Mouse (Mus musculus) heart, postnatal 14 days (tissue): Measurements from ENCODE around the gene Chmp4b. TPM values are rescaled to one million over a fixed set of nuclear protein-coding genes. Genes with fewer than 3 reads are reported as not detected.

Experiments
- DNase-seq, 2 experiments: peaks; one replicate each; pipeline ENCODE4 v3.0.0; 2021 to 2022
- intact Hi-C: fragments of 180-260 bp; cut with DNase I; formaldehyde crosslinking; loops from one replicate; pipeline ENCODE4 v1.15.1; 2025
- long read RNA-seq, 2 experiments: library from polyadenylated mRNA; stranded (forward); transcript quantifications; one replicate each; pipeline ENCODE4 v2.0.0; 2021
- total RNA-seq, 2 experiments: library from RNA; stranded (reverse); gene quantifications; 2 replicates each; pipeline ENCODE4 v1.2.3; 2021

The Chmp4b gene
- 100 to 1,000 TPM; 105 to 112 TPM for total RNA-seq
- long read RNA-seq, experiment 1, partial matches to known transcripts: 0 of 2 reads
- long read RNA-seq, experiment 1, other reads (novel, unspliced or antisense): 2 of 2 reads
- long read RNA-seq, experiment 2: 0 reads

GRCm38 (mm10) chr2:154651363-154651762 is at the start of gene Chmp4b:
Chmp4b (plus strand) TSS chr2:154651705.
- intact Hi-C loops: no loop called here
- no peak for DNase-seq

DNA sequence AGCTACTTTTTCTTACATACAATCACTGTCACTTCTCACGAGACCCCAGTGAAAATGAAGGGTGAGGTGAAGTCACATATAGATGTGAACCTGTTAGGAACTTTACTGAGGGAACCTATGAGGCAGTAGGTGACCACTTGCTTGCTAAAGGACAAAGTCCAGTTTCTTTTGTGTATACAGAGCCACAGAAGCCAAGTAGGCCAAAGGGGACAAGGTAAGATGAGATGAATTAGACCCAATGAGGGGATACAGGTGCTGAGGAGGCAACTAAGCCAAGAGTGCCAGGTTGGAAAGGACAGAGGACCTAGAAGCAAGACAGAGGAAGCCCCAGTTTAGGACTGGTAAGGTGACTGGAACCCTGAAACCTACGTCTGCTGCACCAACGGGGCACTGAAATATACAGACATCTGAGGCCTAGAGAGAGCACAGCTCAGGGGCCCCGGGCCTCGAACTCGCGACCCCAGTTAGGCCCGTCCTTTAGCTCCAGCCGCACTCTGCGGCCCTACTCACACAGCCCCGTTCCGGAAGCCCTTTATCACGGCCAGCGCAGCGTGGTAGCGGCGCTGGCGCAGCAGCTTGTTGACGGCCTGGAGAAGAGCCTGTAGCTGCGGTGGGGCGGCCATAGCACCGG is 48.4 kb upstream of the Chmp4b start:
- DNase-seq: no peak
- intact Hi-C loops: no loop called here

DNA sequence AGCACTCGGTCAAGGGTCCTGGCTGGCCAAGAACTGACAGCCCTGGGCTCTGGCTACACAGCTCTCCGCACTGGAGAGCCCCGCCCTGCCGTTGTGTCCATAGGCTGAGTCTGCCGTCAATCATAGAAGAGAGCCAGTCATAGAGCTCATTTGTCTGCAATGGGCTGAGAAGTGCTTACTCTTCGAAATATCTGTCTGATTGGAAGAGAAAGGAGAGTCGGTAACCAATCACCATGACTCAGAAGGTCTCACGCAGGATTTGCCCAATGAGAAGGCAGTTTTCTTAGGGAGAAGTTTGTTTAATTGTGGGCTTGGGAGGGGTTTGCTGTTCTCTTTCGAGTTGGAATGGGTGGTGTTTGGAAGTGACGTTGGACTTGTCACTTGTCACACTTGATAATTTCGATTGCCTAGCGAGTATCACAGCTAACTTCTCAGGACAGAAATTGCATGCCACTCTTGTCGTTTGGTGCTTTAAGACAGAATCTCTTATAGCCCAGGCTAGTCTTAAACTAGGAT is 47.8 kb upstream of the Chmp4b start, which contains the start of gene Pxmp4:
Pxmp4 (minus strand) TSS at position 71 of the 516 bp plus-strand sequence.
- intact Hi-C loops: no loop called here
- peak; percentile 98 to 99 for DNase-seq

- no peak for DNase-seq
- intact Hi-C loops: no loop called here
These were observed 47.3 kb upstream of the Chmp4b start for GRCm38 (mm10) chr2:154604156-154604555.

GRCm38 (mm10) chr2:154606965-154607364 is 44.5 kb upstream of the Chmp4b start:
- DNase-seq: no peak
- intact Hi-C loops: loop anchor here (5.0 kb wide), 1 partner anchor 50 kb away; the partner anchor contains the start of gene Necab3

- intact Hi-C loops: loop anchor here (1.0 to 5.0 kb wide), 2 partner anchors 13 to 52 kb away; partner anchors contain the start of gene Necab3
- no peak for DNase-seq
These were observed 42.3 kb upstream of the Chmp4b start for GRCm38 (mm10) chr2:154609050-154609767.

DNA sequence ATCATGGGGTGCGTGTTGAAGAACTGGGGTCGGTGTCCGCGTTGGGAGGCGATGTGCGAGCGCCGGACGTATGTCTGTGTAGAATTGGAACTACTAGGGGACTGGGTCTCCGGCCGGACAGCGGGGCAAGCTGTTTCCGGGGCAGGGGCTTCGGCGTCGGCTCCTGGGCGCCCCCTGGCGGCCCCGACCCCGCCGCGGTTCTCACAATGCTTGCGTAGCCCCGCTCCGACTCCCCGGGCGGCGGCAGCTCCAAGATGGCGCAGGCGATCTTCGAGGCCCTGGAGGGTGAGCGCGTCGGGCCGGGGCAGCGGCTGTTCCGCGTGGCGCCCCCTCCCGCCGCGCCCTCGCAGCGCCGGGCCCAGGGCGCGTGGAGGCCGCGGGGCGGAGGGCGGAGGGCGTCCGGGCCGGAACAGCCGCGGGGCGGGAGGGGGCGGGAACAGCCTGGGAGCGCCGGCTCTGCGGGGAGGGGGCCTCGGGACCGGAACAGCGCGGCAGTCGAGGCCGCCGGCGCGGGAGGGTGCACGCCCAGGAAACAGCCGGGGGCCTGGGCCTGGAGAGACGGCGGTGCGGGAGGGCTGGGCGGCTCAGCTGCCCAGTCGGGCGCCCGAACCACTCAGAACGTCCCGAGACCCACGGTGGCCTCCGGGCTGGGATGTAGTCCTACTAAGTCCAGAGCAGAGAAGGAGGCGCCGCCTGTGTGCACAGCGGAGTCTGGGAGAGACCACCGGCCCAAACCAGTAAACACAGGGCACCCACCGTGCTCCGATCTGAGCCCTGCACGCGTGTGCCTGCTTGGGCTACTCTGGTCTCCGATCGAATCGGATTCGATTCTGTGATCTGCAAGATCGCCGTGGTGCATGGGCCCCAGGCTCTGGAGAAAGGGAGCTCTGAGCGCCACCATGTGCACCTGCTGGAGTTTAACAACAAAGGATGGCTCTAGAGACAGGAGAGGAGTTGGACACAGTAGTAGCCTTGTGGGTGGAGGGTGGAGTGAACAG is 38.1 kb upstream of the Chmp4b start, which contains the start of the genes Zfp341 and 4930519P11Rik:
Zfp341 (plus strand) TSS at position 180 of the 998 bp plus-strand sequence.
4930519P11Rik (minus strand) TSS at position 320 of the 998 bp plus-strand sequence.
- intact Hi-C loops: loop anchor here (2.0 to 5.0 kb wide), 2 partner anchors 45 to 196 kb away; partner anchors contain the start of gene E2f1
- peak; percentile 93 to 94 for DNase-seq

DNA sequence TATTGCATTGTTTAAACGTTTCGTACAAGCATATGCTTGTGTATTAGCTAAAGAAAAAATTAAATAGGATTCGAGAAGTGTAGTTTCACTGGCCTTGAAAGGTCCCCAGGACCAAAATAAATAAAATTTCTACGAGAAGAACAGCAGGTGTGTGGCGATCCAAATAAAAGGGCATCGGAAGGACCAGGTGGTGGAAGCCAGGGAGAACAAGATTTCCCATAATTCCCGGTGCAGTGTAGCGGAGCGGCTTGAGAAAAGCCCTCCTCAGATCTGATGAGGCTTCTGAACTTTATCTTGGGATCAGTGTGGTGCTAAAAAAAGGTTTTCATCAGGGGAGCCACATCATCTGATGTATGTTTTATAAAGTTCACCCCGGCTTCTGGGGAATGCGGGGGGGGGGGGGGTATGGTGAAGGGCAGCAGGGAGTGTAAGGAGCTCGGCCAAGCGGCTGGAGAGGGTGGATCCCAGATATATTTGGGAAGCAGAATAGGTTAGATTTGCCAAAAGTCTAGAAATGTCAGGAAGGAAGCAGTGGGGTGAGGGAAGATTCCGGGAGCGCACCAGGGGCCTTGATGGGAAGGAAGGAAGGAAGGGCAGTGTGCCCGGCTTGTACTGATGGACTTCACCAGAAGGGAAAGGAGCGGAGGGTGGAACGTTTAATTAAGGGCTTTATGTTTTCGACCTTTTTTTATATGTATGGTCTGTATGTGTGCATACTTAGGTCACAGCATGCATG is 36.5 kb upstream of the Chmp4b start:
- intact Hi-C loops: loop anchor here (5.0 kb wide), 1 partner anchor 198 kb away; no protein-coding TSS in a partner anchor
- DNase-seq: no peak

GRCm38 (mm10) chr2:154615674-154616073 is 35.8 kb upstream of the Chmp4b start:
- intact Hi-C loops: no loop called here
- no peak for DNase-seq

- intact Hi-C loops: no loop called here
- no peak for DNase-seq
These were observed 34.4 kb upstream of the Chmp4b start for GRCm38 (mm10) chr2:154617061-154617460.

DNA sequence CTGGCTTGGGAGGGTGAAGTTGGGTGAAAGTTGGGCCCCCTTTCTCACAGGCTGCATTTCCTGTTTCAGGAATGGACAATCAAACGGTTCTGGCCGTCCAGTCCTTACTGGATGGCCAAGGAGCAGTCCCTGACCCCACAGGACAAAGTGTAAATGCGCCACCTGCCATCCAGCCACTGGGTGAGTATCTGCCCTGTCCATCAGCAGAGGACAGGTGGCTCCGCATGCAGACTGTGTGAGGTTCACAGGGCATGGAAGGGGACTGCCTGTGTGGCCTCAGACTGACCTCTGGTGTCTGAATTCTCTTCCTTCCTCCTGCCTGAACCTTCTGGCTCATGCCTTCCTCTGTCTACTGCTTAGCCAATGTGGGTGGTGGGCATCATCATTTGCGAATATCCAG is 29.8 kb upstream of the Chmp4b start:
- no peak for DNase-seq
- intact Hi-C loops: no loop called here

- no peak for DNase-seq
- intact Hi-C loops: no loop called here
These were observed 27.4 kb upstream of the Chmp4b start for GRCm38 (mm10) chr2:154624137-154624536.

GRCm38 (mm10) chr2:154630531-154630930 is 21.0 kb upstream of the Chmp4b start:
- no peak for DNase-seq
- intact Hi-C loops: no loop called here

DNA sequence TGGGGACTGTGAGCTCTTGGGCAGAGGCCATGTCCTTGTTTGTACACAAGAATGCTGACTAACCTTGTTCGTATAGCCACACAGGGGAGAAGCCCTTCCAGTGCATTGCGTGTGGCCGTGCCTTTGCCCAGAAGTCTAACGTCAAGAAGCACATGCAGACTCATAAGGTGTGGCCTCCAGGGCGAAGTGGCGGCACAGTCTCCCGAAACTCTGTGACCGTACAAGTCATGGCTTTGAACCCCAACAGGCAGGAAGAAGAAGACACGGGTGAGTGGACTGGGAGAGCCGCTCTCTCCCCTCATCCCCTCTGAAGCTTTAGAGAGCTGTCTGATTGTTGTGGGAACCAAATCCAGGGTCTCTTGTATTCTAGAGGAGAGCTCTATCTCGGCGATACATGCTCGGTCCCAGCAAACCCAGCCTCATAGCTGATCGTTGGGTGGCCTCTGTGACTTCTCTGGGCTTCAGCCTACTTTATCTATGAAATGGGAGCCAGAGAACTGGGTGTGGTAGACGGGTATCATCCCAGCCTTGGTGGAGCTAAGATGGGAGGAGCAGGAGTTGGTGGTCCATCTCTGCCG is 19.2 kb upstream of the Chmp4b start:
- intact Hi-C loops: no loop called here
- DNase-seq: no peak

GRCm38 (mm10) chr2:154633039-154633742 is 18.3 kb upstream of the Chmp4b start:
- DNase-seq: no peak
- intact Hi-C loops: no loop called here

GRCm38 (mm10) chr2:154633876-154634644 is 17.4 kb upstream of the Chmp4b start:
- intact Hi-C loops: no loop called here

GRCm38 (mm10) chr2:154635826-154636225 is 15.7 kb upstream of the Chmp4b start:
- intact Hi-C loops: no loop called here
- no peak for DNase-seq

More at GRCm38 (mm10) chr2:154633876-154634644, 17.4 kb upstream of the Chmp4b start:
- no peak for DNase-seq
